Mouse (Mus musculus) lung, embryonic 15.5 days (tissue): Measurements from ENCODE around the gene Atp5j. TPM values are rescaled to one million over a fixed set of nuclear protein-coding genes. Genes with fewer than 3 reads are reported as not detected.

ENCODE experiments used
- ATAC-seq: fragments of 200-750 bp; cut with Nextera tagmentation; 2 replicates; pipeline ENCODE4 v1.8.0; 2017; ENCODE audit warnings: moderate number of reproducible peaks, borderline replicate concordance; ENCODE audit not compliant: low FRiP score, low TSS enrichment; ENCODE audit errors: extremely low read depth
- H3K27ac ChIP-seq: fragments of 300-500 bp; sonication (generic); 2 replicates; pipeline ENCODE4 v1.5.1; 2015; ENCODE audit warnings: moderate library complexity, mild to moderate bottlenecking, inconsistent platforms
- H3K27me3 ChIP-seq: fragments of 300-500 bp; sonication (generic); 2 replicates; pipeline ENCODE4 v1.6.1; 2015; ENCODE audit warnings: inconsistent platforms
- H3K36me3 ChIP-seq: fragments of 300-500 bp; sonication (generic); 2 replicates; pipeline ENCODE4 v1.6.1; 2015; ENCODE audit warnings: inconsistent platforms
- H3K4me1 ChIP-seq: fragments of 300-500 bp; sonication (generic); 2 replicates; pipeline ENCODE4 v1.6.1; 2015; ENCODE audit warnings: inconsistent platforms
- H3K4me2 ChIP-seq: fragments of 300-500 bp; sonication (generic); 2 replicates; pipeline ENCODE4 v1.6.1; 2015; ENCODE audit warnings: inconsistent platforms, mild to moderate bottlenecking, moderate library complexity
- H3K4me3 ChIP-seq: fragments of 300-500 bp; sonication (generic); 2 replicates; pipeline ENCODE4 v1.5.1; 2015; ENCODE audit warnings: mild to moderate bottlenecking, inconsistent platforms
- H3K9ac ChIP-seq: fragments of 300-500 bp; sonication (generic); 2 replicates; pipeline ENCODE4 v1.6.1; 2015; ENCODE audit warnings: inconsistent platforms
- H3K9me3 ChIP-seq: fragments of 300-500 bp; sonication (generic); 2 replicates; pipeline ENCODE4 v1.6.1; 2016; ENCODE audit warnings: inconsistent platforms
- WGBS: fragments of 180-500 bp; shearing (Covaris S2); methylation state at CpG from one replicate; pipeline ENCODE4 v1.1.7; 2015; 5-methylcytosine and 5-hydroxymethylcytosine counted together
- polyA plus RNA-seq: library from polyadenylated mRNA; unstranded; fragments of >200 nt; fragmentation: Nextera tagmentation; extraction: Ambion mirVana; gene quantifications from 2 replicates; pipeline ENCODE4 v1.2.1, GENCODE M21; 2015

Gene Atp5j
- 838 and 872 TPM in 2 replicates for polyA plus RNA-seq

GRCm38 (mm10) chr16:84835441-84835822 lies at the start of gene Atp5j:
Gene Atp5j, minus strand, starts transcription at chr16:84835625.
- Histone ChIP-seq H3K9me3 (no peaks in the 10 kb centered on the region), H3K9ac (peak within 1 kb of the TSS; percentile 100), H3K27me3 (no peaks in the 10 kb centered on the region), H3K4me3 (peak within 1 kb of the TSS; percentile 96), H3K4me2 (peak within 1 kb of the TSS; percentile 68), H3K27ac (peak within 1 kb of the TSS; percentile 99), H3K4me1 (peaks cover 22% of the 10 kb centered on the region), H3K36me3 (peaks cover 23% of the 10 kb centered on the region)
- under 1% methylated on average over 57 of the region's 57 CpGs for WGBS
- peak; percentile 77 for ATAC-seq

DNA sequence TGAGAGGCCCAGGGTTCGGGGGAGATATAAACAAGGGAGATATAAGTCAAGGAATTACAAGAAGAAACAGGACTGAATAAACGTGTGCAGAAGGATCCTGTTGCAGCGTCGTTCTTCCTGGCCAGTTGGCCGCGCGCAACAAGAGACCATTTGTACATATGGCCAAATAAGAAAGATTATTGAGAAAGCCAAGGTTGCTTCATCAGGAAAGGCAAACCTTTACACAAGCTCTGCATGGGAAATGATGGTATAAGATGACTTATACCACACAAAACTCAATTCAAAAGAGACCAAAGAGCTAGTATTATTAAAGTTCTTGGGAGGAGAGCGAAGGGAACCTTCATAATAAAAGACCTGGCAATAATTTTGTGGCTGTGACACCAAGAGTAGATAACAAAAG lies 49.1 kb upstream of the Atp5j start:
- no peaks in the 10 kb centered on the region for H3K36me3 ChIP-seq
- no peak overlapping the region for H3K9ac ChIP-seq
- H3K27ac ChIP-seq: no peak overlapping the region
- WGBS: 73% methylated on average over 8 of the region's 8 CpGs
- ATAC-seq: no peak
- no peaks in the 10 kb centered on the region for H3K27me3 ChIP-seq
- H3K4me2 ChIP-seq: no peak overlapping the region
- no peaks in the 10 kb centered on the region for H3K4me1 ChIP-seq
- H3K4me3 ChIP-seq: no peak overlapping the region
- H3K9me3 ChIP-seq: no peaks in the 10 kb centered on the region

GRCm38 (mm10) chr16:84881754-84882321 lies 46.4 kb upstream of the Atp5j start:
- Histone ChIP-seq H3K9ac (no peak overlapping the region), H3K4me1 (no peaks in the 10 kb centered on the region), H3K27me3 (no peaks in the 10 kb centered on the region), H3K9me3 (no peaks in the 10 kb centered on the region), H3K4me3 (no peak overlapping the region), H3K27ac (no peak overlapping the region), H3K36me3 (no peaks in the 10 kb centered on the region), H3K4me2 (no peak overlapping the region)
- no peak for ATAC-seq
- WGBS: 79% methylated on average over 8 of the region's 8 CpGs

DNA sequence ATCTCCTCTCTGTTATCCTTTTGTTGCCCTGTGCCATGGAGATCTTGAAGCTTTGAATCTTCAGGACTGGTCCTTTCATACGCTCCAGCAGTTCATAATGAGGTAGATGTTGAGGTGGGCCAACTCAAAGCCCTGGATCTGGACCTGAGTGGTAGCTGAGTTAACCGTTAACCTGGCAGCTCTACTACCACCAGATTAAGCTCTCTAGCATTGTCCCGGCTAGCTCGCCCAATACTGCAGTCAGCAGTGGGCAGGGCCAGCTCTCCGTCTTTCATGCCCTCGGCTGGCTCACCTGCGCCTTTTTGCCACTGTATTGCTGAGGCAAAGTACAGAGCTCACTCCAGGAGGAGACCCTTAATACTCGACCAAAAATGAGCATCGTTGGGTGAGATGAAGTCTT lies 45.7 kb upstream of the Atp5j start:
- H3K36me3 ChIP-seq: no peaks in the 10 kb centered on the region
- no peaks in the 10 kb centered on the region for H3K4me1 ChIP-seq
- no peaks in the 10 kb centered on the region for H3K27me3 ChIP-seq
- H3K9ac ChIP-seq: no peak overlapping the region
- no peaks in the 10 kb centered on the region for H3K9me3 ChIP-seq
- no peak overlapping the region for H3K27ac ChIP-seq
- no peak for ATAC-seq
- no peak overlapping the region for H3K4me2 ChIP-seq
- H3K4me3 ChIP-seq: no peak overlapping the region
- 86% methylated on average over 9 of the region's 9 CpGs for WGBS

DNA sequence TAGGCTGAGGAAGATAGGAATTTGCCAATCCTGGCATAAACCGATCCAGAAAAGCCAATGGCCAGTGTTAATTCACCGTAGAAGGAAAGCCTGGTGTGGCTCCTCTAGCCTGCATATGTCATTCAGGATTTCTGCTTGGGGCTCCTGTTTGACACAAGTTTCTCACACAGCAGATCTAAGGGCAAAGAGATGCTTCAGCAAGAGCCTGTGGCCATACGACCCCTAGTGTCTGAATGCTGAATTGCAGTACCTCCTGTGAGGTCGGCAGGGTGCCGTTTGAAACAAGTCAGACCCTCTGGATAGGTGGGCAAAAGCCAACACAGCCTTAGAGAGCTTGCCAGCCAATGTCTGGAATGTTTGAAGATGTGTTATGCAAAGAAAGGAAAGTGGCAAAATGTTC lies 43.7 kb upstream of the Atp5j start:
- WGBS: 17% methylated on average over 5 of the region's 5 CpGs
- Histone ChIP-seq H3K4me1 (no peaks in the 10 kb centered on the region), H3K4me3 (no peak overlapping the region), H3K4me2 (no peak overlapping the region), H3K36me3 (no peaks in the 10 kb centered on the region), H3K9me3 (no peaks in the 10 kb centered on the region), H3K27ac (no peak overlapping the region), H3K27me3 (no peaks in the 10 kb centered on the region), H3K9ac (no peak overlapping the region)
- ATAC-seq: no peak

- ATAC-seq: no peak
- Histone ChIP-seq H3K9me3 (no peaks in the 10 kb centered on the region), H3K4me2 (no peak overlapping the region), H3K36me3 (no peaks in the 10 kb centered on the region), H3K9ac (no peak overlapping the region), H3K4me3 (no peak overlapping the region), H3K27me3 (no peaks in the 10 kb centered on the region), H3K27ac (no peak overlapping the region), H3K4me1 (no peaks in the 10 kb centered on the region)
- 40% methylated on average over 8 of the region's 8 CpGs for WGBS
Measured at GRCm38 (mm10) chr16:84876082-84876481, 40.7 kb upstream of the Atp5j start.

- H3K4me1 ChIP-seq: no peaks in the 10 kb centered on the region
- no peak overlapping the region for H3K4me3 ChIP-seq
- no peaks in the 10 kb centered on the region for H3K36me3 ChIP-seq
- H3K27me3 ChIP-seq: no peaks in the 10 kb centered on the region
- ATAC-seq: no peak
- H3K4me2 ChIP-seq: peak overlapping the region; percentile 54
- H3K9me3 ChIP-seq: no peaks in the 10 kb centered on the region
- 57% methylated on average over 7 of the region's 7 CpGs for WGBS
- no peak overlapping the region for H3K27ac ChIP-seq
- no peak overlapping the region for H3K9ac ChIP-seq
Measured at GRCm38 (mm10) chr16:84875718-84876035, 40.3 kb upstream of the Atp5j start.

DNA sequence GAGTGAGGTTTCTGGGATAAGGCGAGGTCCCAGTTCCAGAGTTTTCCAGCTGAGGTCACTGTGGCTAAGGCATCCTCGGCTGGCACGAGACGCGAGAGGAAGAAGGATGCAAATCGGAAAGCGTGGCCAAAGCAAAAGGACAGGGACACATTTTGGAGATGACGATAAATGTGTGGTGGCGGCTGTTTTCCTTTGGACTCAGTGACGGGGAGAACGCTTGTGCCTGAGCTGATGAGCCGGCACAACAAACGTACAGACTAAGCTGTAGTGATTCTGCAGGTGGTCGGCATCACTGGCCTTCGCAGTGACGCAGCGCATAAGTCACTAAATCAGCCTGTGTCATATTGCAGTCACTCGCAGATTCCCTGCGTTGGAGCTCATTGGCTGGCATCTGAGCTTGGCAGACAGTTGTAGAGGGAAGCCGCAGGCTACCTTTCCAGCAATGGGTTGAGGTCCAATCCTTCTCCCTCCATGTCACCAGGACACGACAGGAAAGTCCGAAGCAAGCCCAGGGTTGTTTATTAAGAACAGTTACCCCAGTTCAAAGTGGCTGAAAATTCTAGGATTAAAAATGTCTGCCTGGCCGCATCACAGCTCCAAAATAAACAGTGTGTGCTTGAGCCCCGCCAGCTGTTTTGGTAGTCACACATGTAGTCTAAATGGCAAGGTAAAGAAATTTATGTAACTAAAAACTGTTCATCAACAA lies 39.7 kb upstream of the Atp5j start:
- H3K27ac ChIP-seq: no peak overlapping the region
- no peaks in the 10 kb centered on the region for H3K9me3 ChIP-seq
- H3K27me3 ChIP-seq: no peaks in the 10 kb centered on the region
- no peaks in the 10 kb centered on the region for H3K4me1 ChIP-seq
- no peak overlapping the region for H3K9ac ChIP-seq
- H3K36me3 ChIP-seq: no peaks in the 10 kb centered on the region
- ATAC-seq: peak; percentile 48; the same call in 1 of the 2 replicates
- 0 out of 2 replicates have a peak overlapping the region, but pooled peaks have one; percentile 7 for H3K4me3 ChIP-seq
- H3K4me2 ChIP-seq: peak overlapping the region; percentile 54
- 43% methylated on average over 24 of the region's 24 CpGs for WGBS

- H3K4me3 ChIP-seq: no peak overlapping the region
- H3K36me3 ChIP-seq: no peaks in the 10 kb centered on the region
- no peak overlapping the region for H3K9ac ChIP-seq
- H3K27me3 ChIP-seq: no peaks in the 10 kb centered on the region
- H3K4me2 ChIP-seq: no peak overlapping the region
- no peak overlapping the region for H3K27ac ChIP-seq
- no peaks in the 10 kb centered on the region for H3K9me3 ChIP-seq
- 76% methylated on average over 8 of the region's 8 CpGs for WGBS
- H3K4me1 ChIP-seq: no peaks in the 10 kb centered on the region
- no peak for ATAC-seq
Measured at GRCm38 (mm10) chr16:84873805-84874204, 38.4 kb upstream of the Atp5j start.

DNA sequence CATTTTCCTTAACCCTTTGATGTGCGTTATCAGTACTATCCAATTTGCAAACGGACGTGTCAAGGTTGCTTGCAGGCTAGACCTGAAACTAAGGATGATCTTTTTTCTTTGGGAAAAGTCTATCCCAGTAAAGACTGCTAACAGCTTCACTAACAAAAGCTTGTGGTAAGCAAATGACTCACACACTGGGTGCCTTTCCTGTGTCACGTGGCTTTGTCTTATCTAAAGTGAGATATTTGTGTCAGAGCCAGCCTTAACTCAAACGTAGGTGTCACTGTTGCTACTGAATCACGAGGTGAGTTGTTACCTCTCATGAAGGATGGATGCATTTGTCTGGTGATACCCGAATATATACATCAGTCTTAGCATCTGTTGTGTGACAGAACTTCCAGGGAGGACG lies 29.2 kb upstream of the Atp5j start:
- Histone ChIP-seq H3K36me3 (peaks cover 31% of the 10 kb centered on the region), H3K4me1 (no peaks in the 10 kb centered on the region), H3K27me3 (no peaks in the 10 kb centered on the region), H3K9ac (no peak overlapping the region), H3K4me2 (no peak overlapping the region), H3K9me3 (no peaks in the 10 kb centered on the region), H3K4me3 (no peak overlapping the region), H3K27ac (no peak overlapping the region)
- ATAC-seq: no peak
- WGBS: 78% methylated on average over 8 of the region's 8 CpGs

DNA sequence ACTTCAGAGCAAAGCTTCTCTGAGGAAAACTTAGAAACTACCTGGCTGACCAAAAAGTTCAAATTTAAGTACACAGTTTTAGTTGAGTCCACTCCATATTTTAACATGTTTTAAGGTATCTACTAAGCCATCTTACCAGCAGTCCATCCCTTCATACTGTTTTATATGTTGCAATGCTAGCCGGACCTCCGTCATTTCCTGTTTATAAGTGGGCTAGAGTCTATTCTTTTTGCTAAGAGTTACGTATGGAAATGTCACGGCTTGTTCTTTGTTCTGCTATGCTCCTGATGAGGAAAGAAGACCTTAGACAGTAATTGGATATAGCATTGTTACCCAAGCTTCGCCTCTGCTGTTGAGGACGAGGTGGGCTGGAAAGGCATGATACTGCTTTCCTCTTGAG lies 18.1 kb upstream of the Atp5j start:
- no peak for ATAC-seq
- Histone ChIP-seq H3K9ac (no peak overlapping the region), H3K9me3 (no peaks in the 10 kb centered on the region), H3K27ac (no peak overlapping the region), H3K27me3 (no peaks in the 10 kb centered on the region), H3K4me2 (no peak overlapping the region), H3K36me3 (peaks cover 71% of the 10 kb centered on the region), H3K4me1 (no peaks in the 10 kb centered on the region), H3K4me3 (no peak overlapping the region)
- 74% methylated on average over 6 of the region's 6 CpGs for WGBS

DNA sequence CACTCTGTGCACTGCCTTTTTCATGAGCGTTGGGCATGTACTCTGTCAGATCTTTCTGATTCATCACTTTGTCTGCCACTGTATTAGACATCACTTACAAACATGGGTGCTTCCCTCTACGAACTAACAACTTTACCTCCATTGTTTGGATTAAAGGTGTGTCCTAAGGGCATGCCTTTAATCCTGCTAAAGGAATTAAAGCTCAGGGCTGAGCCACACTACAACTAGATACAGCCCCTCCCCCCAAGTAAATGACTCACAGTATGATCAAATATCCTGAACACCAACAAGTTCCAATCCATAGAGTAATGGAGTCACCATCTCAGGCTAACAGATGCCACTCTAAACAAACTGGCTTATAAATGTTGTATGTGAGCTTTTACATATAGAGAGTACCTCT lies 3.2 kb upstream of the Atp5j start:
- Histone ChIP-seq H3K27ac (no peak overlapping the region), H3K4me1 (peaks cover 16% of the 10 kb centered on the region), H3K27me3 (no peaks in the 10 kb centered on the region), H3K9ac (no peak overlapping the region), H3K36me3 (peaks cover 19% of the 10 kb centered on the region), H3K4me3 (no peak overlapping the region), H3K9me3 (no peaks in the 10 kb centered on the region), H3K4me2 (no peak overlapping the region)
- 68% methylated on average over 2 of the region's 2 CpGs for WGBS
- ATAC-seq: no peak
